Mouse (Mus musculus): ENCODE measurements at regions not wholly inside any gene's neighbourhood (a gene's known extent, or its start where the extent isn't known, plus 50 kb on each side); places are given as distances from the start of the nearest gene placed in this dataset.

- POLR2A ChIA-PET, result no interaction called here
- CTCF ChIA-PET, result no interaction called here
Observed at GRCm38 (mm10) chrX:11903116-11903700, 256.9 kb downstream of the Bcor start.

- POLR2A ChIA-PET, result no interaction called here
- CTCF ChIA-PET, result no interaction called here
Observed at GRCm38 (mm10) chrX:11905231-11905630, 254.9 kb downstream of the Bcor start.

GRCm38 (mm10) chrX:11907167-11907566 is 253.0 kb downstream of the Bcor start:
- POLR2A ChIA-PET, result interaction anchor here in 1 of 4 experiments (0.6 to 0.8 kb wide), 2 partner anchors 19 to 467 kb away, joined by 3 to 5 read pairs; no protein-coding TSS in a partner anchor
- CTCF ChIA-PET, result no interaction called here

- ChIA-PET CTCF (no interaction called here), POLR2A (no interaction called here)
Observed at GRCm38 (mm10) chrX:11915984-11916383, 244.2 kb downstream of the Bcor start.

- ChIA-PET CTCF (interaction anchor here in 1 of 4 experiments (0.7 kb wide), 1 partner anchor 92 kb away, joined by 3 read pairs; no protein-coding TSS in a partner anchor), POLR2A (interaction anchor here in 1 of 4 experiments (0.6 kb wide), 1 partner anchor 256 kb away, joined by 3 read pairs; no protein-coding TSS in a partner anchor)
Observed at GRCm38 (mm10) chrX:11920231-11920630, 239.9 kb downstream of the Bcor start.

- ChIA-PET POLR2A (no interaction called here), CTCF (no interaction called here)
Observed at GRCm38 (mm10) chrX:11924639-11925302, 235.4 kb downstream of the Bcor start.

GRCm38 (mm10) chrX:11926868-11927535 is 233.2 kb downstream of the Bcor start:
- ChIA-PET POLR2A (interaction anchor here in 3 of 4 experiments (0.5 to 2.2 kb wide), 10 partner anchors 8 to 447 kb away, joined by 3 to 9 read pairs (median 3); no protein-coding TSS in a partner anchor), CTCF (interaction anchor here in 2 of 4 experiments (0.6 to 1.3 kb wide), 2 partner anchors 30 to 164 kb away, joined by 3 read pairs; no protein-coding TSS in a partner anchor)

- ChIA-PET POLR2A (interaction anchor here in 2 of 4 experiments (0.7 to 0.9 kb wide), 2 partner anchors 31 to 246 kb away, joined by 3 read pairs; no protein-coding TSS in a partner anchor), CTCF (no interaction called here)
Observed at GRCm38 (mm10) chrX:11929448-11929847, 230.7 kb downstream of the Bcor start.

GRCm38 (mm10) chrX:11931432-11931831 is 228.7 kb downstream of the Bcor start:
- CTCF ChIA-PET, result no interaction called here
- POLR2A ChIA-PET, result no interaction called here

- ChIA-PET POLR2A (interaction anchor here in 1 of 4 experiments (0.8 kb wide), 1 partner anchor 9 kb away, joined by 3 read pairs; no protein-coding TSS in a partner anchor), CTCF (no interaction called here)
Observed at GRCm38 (mm10) chrX:11935337-11935736, 224.8 kb downstream of the Bcor start.

- POLR2A ChIA-PET, result interaction anchor here in 1 of 4 experiments (0.7 kb wide), 1 partner anchor 175 kb away, joined by 5 read pairs; no protein-coding TSS in a partner anchor
- CTCF ChIA-PET, result no interaction called here
Observed at GRCm38 (mm10) chrX:11940246-11940645, 219.9 kb downstream of the Bcor start.

GRCm38 (mm10) chrX:11943367-11943766 is 216.8 kb downstream of the Bcor start:
- POLR2A ChIA-PET, result no interaction called here

GRCm38 (mm10) chrX:11944574-11944973 is 215.6 kb downstream of the Bcor start:
- ChIA-PET CTCF (no interaction called here), POLR2A (no interaction called here)

More at GRCm38 (mm10) chrX:11943367-11943766, 216.8 kb downstream of the Bcor start:
- CTCF ChIA-PET, result interaction anchor here in 1 of 4 experiments (0.6 kb wide), 1 partner anchor 125 kb away, joined by 3 read pairs; no protein-coding TSS in a partner anchor

GRCm38 (mm10) chrX:11945280-11945679 is 214.9 kb downstream of the Bcor start:
- POLR2A ChIA-PET, result no interaction called here
- CTCF ChIA-PET, result no interaction called here

GRCm38 (mm10) chrX:11952193-11952592 is 208.0 kb downstream of the Bcor start:
- POLR2A ChIA-PET, result interaction anchor here in 1 of 4 experiments (0.6 to 1.7 kb wide), 2 partner anchors 10 to 53 kb away, joined by 4 read pairs; no protein-coding TSS in a partner anchor
- CTCF ChIA-PET, result no interaction called here

- POLR2A ChIA-PET, result interaction anchor here in 1 of 4 experiments (0.9 kb wide), 1 partner anchor 50 kb away, joined by 10 read pairs; no protein-coding TSS in a partner anchor
- CTCF ChIA-PET, result interaction anchor here in 1 of 4 experiments (1.4 kb wide), 1 partner anchor 29 kb away, joined by 3 read pairs; no protein-coding TSS in a partner anchor
Observed at GRCm38 (mm10) chrX:11956194-11956593, 204.0 kb downstream of the Bcor start.

GRCm38 (mm10) chrX:11957011-11957410 is 203.1 kb downstream of the Bcor start:
- ChIA-PET POLR2A (interaction anchor here in 3 of 4 experiments (0.6 to 1.3 kb wide), 8 partner anchors 30 to 293 kb away, joined by 3 to 10 read pairs (median 4); no protein-coding TSS in a partner anchor), CTCF (interaction anchor here in 1 of 4 experiments (1.4 kb wide), 1 partner anchor 30 kb away, joined by 3 read pairs; no protein-coding TSS in a partner anchor)

GRCm38 (mm10) chrX:11959871-11960552 is 200.1 kb downstream of the Bcor start:
- ChIA-PET POLR2A (interaction anchor here in 2 of 4 experiments (0.7 to 1.6 kb wide), 3 partner anchors 30 to 1088 kb away, joined by 3 read pairs; no protein-coding TSS in a partner anchor), CTCF (interaction anchor here in 2 of 4 experiments (0.6 to 1.2 kb wide), 2 partner anchors 29 to 39 kb away, joined by 3 to 5 read pairs; no protein-coding TSS in a partner anchor)

- CTCF ChIA-PET, result interaction anchor here in 1 of 4 experiments (0.7 kb wide), 1 partner anchor 88 kb away, joined by 4 read pairs; no protein-coding TSS in a partner anchor
Observed at GRCm38 (mm10) chrX:11961350-11961749, 198.8 kb downstream of the Bcor start.

More at GRCm38 (mm10) chrX:11961350-11961749, 198.8 kb downstream of the Bcor start:
- POLR2A ChIA-PET, result interaction anchor here in 1 of 4 experiments (1.6 kb wide), 1 partner anchor 31 kb away, joined by 3 read pairs; no protein-coding TSS in a partner anchor

Data from embryonic stem cell, embryonic (primary cell).